Mouse (Mus musculus): ENCODE results near the gene Crybb1.
A peak's percentile ranks its signal among the peaks of the same experiment; 100 is the strongest.

Gene Crybb1

GRCm38 (mm10) chr5:112266011-112266777 lies 10.6 kb downstream of the Crybb1 start:
- DNase-seq = no peak

GRCm38 (mm10) chr5:112270764-112271541 lies 15.3 kb downstream of the Crybb1 start:
- DNase-seq = no peak

DNA sequence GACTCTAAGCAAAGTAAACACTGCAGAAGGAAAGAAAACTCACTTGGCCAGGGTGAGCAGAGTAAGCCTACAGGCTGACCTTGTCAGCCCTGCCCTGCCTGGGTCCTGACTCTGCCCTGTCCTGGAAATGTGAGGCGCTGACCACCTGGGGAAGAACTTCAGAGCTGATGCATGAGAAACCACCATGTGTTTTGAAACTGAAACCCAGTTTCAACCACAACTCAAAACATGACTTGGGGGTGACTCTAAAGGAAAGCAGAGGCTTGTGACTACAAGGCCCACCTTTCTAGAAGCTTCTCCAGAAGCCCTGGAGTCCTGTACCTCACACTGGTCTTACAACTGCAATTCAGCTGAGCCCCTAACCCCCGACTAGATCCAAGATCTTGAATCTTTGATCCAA lies 17.3 kb downstream of the Crybb1 start:
- no peak for DNase-seq

DNA sequence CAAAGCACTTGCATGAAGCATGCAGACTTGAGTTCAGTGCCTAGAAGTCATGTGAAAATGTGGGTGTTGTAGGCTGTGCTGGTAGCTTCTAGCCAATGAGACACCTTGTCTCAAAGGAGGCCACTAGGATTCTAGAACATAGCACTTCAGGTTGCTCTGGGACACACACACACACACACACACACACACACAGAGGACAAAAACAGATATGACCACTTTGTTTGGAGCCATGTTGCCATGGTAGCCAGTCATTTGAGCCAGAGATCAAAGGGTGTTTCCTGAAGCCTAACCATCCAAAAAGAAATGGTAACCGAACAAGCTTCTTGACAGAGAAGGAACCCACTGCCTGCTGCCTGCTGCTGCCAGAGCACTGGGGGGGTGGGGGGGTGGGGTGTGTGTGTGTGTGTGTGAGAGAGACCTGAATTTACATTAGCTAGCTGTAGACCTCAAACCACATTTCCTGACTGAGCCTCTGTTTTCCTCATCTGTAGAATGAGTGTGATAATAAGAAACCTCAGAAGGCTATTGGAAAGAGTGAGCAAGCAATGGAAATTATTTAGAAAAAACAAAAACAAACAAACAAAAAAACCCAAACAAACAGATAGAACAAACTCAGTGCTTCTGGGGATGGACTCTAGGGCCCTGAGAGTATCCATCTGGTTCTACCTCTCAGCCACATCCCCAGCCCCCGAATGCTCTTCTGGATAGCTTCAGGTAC lies 18.3 kb downstream of the Crybb1 start:
- DNase-seq = no peak

DNA sequence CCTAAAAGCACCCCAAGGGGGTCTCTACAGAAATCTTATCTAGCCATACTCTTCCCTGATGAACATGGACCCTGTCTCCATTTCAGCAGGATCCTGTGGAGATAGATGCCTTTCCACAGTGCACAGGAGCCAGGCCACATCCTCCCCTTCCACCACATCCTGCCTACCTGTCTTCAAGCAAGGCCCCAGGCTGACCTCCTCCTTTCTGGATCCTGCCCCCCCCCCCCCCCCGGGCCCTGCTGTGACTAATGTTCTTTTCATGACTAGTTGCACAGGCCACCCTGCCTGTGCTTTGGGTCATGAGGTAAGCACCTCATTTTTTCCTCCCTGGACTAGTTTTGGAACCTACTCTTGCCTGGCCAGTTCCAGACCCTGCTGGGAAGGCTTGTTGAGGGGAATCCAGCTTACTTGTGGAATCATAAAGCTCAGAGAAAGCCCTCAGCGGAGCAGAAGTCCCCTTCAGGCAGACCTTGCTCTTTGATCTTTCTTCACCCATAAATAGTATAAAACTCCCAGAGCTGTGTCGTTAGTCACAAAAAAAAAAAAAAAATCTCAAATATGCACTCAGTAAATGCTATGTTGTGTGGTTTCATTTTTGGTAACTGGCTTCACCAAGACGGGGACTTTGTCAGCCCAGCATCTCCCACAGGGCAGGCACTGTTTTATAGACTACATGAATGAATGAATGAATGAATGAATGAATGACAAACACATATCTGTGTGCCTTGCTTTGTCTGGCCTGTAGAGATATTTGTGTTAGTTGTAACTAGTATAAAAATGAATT lies 19.6 kb downstream of the Crybb1 start:
- no peak for DNase-seq

DNA sequence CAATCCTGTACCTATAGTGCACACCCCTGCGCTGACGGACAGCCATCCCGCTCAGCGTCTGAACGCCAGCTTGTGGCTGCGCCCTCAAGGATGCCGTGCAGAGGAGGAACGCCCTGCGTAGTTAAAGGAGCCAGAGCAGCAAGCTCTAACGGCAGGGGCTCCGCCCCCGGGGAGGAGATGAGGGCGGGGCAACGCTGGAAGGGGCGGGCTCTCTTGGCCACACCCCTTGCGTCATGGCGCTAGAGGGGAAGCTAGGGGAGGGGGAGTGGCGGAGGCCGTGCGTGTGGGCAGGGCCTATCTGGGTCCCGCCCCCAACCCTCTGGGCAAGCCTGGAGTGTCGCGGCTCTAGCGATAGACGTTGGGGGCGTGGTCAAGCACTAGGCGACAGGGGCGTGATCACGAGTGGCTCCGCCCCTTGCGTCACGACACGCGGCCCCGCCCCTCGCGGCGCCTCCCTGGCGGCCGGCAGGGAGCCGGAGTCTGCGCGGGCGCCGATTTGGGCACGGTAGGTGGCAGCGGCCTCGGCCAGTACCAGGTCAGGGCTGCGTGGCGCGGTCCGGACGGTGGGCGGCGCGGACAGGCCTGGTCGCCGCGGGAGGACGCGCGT lies 20.8 kb downstream of the Crybb1 start, which contains the start of gene Tpst2:
Tpst2 (plus strand) TSS at position 425 of the 607 bp plus-strand sequence.
- DNase-seq = peak; percentile 100

DNA sequence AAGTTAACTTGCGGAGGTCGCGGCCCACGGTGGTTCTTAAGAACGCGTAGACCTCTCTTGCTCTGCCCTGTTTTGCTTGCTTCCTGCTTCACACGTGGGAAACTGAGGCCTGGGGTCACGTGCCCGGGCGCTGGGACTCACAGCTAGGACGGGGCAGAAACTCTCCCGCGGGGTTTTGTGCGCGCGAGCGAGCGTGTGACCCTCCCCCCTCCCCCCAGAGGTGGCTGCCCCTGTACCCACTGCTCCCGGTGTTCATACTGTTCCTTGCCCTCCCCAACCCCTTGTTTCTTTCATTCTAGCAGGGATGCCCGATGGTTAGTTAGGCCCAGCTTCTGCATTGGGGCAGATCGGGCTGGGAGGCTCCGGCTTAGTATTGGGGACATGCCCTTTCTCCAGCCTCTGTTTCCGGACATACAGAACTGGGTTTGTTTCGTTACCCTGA lies 21.3 kb downstream of the Crybb1 start:
- no peak for DNase-seq

DNA sequence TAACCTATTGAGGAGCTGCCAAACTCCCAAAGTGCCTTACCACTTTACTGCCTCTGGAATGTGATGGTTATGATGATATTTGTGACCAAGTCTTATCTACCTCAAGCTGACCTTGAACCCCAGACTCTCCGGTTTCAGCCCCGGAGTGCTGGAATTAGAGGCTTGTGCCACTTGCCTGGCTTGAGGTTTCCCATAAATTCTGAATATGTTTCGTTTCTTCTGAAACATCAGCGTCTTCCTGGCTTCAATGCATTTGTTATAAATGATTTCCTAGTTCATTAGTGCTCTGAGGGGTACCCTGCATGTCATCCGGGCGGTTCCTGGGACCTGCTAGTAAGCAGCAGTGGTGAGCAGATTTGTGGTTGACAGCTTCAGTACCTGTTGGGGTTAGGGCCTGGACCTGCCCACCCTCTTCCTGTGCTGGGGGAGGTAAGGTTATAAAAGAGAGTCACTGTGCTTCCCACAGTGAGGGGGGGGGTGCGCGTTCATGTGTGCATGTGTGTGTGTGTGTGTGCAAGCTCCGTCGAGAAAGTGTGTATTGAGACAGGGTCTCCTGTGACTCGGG lies 22.4 kb downstream of the Crybb1 start:
- DNase-seq = no peak

DNA sequence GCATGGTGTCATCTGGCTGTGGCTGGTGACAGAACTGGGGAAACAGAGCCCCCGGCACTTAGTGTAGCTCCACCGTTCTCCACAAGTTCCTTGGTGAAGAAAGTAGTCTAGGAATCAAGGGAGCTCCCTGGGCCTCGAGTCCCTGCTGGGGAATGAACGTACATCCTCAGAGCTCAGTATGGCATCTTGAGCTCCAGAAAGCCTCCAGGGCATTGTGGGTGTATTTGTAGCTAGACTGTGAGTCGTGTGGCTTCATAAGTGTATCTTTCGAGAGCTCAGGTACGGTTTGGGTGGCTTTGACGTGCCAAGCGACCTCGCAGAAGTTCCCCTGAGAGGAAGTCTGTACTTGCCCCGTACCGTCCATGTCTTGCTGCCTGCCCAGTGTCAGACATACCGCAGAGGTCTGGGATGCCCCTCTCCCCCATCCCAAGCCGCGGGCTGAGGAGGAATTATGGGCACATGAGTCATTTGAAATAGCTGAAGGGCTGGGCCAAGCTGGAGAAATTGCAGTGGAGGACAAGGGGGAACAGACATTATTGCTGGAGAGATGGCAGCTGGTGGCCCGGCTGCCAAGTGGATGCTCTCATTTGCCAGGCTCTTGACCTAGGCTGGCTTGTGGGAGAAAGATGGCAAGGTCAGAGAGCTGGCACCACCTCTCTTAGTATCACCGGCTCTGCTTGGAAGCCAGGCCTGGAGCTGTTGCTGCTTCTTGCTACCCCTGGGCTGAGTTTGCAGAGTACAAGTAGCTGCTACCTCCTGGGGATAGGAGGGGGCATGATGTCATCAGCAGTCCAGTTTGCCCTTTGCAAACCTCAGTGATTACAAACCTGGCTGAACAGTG lies 23.8 kb downstream of the Crybb1 start:
- DNase-seq = no peak

DNA sequence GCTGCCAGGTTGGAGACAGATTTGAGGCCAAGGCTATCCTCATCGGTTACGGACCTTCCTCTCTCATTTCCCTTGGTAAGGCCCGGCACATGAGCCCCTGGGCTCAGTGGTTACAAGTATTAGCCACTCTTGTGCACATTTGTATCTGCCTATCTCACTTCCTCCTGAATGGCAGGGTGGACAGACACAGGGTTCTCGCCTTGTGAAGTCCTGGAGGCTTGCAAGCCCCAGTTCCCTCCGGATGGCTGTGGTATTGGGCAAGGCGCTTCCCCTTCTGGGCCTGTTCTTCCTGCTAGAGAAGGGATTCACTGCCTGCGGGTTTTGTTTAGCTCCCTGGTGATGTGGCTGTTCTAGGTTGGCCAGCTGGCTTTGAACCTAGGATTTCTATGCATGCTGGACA lies 24.5 kb downstream of the Crybb1 start:
- no peak for DNase-seq

GRCm38 (mm10) chr5:112280863-112281660 lies 25.4 kb downstream of the Crybb1 start:
- DNase-seq = no peak

DNA sequence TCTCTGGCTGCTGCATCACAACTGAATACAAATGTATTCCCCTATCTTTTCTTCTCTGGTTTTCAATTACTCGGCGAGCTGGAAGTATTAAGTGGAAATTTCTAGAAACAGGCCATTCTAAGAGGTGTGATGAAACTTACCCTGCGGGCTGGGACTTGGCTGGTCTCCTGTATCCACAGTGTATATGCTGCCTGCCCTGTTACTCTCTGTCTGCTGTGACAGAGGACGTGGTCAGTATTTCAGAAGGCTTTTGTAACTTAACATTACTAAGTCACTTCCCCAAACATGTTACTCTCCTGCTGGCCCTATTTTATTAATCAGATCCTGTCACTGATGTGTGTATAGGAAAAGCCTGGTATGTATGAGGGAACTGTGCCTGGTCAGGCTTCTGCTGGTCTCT lies 26.1 kb downstream of the Crybb1 start:
- no peak for DNase-seq

- no peak for DNase-seq
Measured at GRCm38 (mm10) chr5:112282123-112282779, 26.6 kb downstream of the Crybb1 start.

- no peak for DNase-seq
Measured at GRCm38 (mm10) chr5:112282780-112283482, 27.3 kb downstream of the Crybb1 start.

GRCm38 (mm10) chr5:112283543-112284202 lies 28.1 kb downstream of the Crybb1 start:
- peak; percentile 62 for DNase-seq

- DNase-seq = no peak
Measured at GRCm38 (mm10) chr5:112284203-112284582, 28.6 kb downstream of the Crybb1 start.

- no peak for DNase-seq
Measured at GRCm38 (mm10) chr5:112285548-112286085, 30.0 kb downstream of the Crybb1 start.

GRCm38 (mm10) chr5:112286608-112286983 lies 31.0 kb downstream of the Crybb1 start:
- no peak for DNase-seq
